Mouse (Mus musculus): ENCODE measurements around the gene Mrpl53. TPM values are rescaled to one million over a fixed set of nuclear protein-coding genes. Genes with fewer than 3 reads are reported as not detected.

The Mrpl53 gene
- polyA plus RNA-seq, 1 experiment from 2014 or later, result 72.6 TPM

- Histone ChIP-seq H3K9me3 (replicated peaks) (no peaks in the 10 kb centered on the region), H3K9ac (no peak overlapping the region), H3K4me3 (replicated peaks) (no peak overlapping the region), H3K27me3 (peaks cover 46% of the 10 kb centered on the region), H3K4me1 (replicated peaks) (peaks cover 26% of the 10 kb centered on the region), H3K36me3 (replicated peaks) (peaks cover 1% of the 10 kb centered on the region; the same call in 1 of the 2 replicates), H3K4me2 (no peak overlapping the region), H3K27ac (replicated peaks) (no peak overlapping the region)
- whole genome bisulfite sequencing (ENCODE audit: insufficient replicate concordance), result 70% methylated on average over 2 of the region's 2 CpGs
- no peak for ATAC-seq (ENCODE audit: insufficient read depth)
Measured at GRCm38 (mm10) chr6:83098411-83098810, 10.4 kb upstream of the Mrpl53 start.

- Histone ChIP-seq H3K4me3 (replicated peaks) (peak within 1 kb of the TSS; percentile 73), H3K27me3 (peaks cover 26% of the 10 kb centered on the region), H3K4me1 (replicated peaks) (peaks cover 29% of the 10 kb centered on the region), H3K27ac (replicated peaks) (peak within 1 kb of the TSS; percentile 81), H3K4me2 (peak within 1 kb of the TSS; percentile 100), H3K36me3 (replicated peaks) (peaks cover 11% of the 10 kb centered on the region; the same call in 1 of the 2 replicates), H3K9me3 (replicated peaks) (no peaks in the 10 kb centered on the region), H3K9ac (peak within 1 kb of the TSS; percentile 78)
- ATAC-seq (ENCODE audit: insufficient read depth), result peak; percentile 79
- WGBS (ENCODE audit: insufficient replicate concordance), result 1% methylated on average over 25 of the region's 25 CpGs
Measured at GRCm38 (mm10) chr6:83101316-83101687, 7.5 kb upstream of the Mrpl53 start, which contains the start of the genes Ccdc142 and Gm42688. Gene Ccdc142, plus strand, starts transcription at chr6:83101601. Gene Gm42688, plus strand, starts transcription at chr6:83101617.

- Histone ChIP-seq H3K4me1 (replicated peaks) (peaks cover 29% of the 10 kb centered on the region), H3K27me3 (peaks cover 23% of the 10 kb centered on the region), H3K4me2 (peak overlapping the region; percentile 100), H3K9ac (peak overlapping the region; percentile 78), H3K9me3 (replicated peaks) (no peaks in the 10 kb centered on the region), H3K27ac (replicated peaks) (peak overlapping the region; percentile 81), H3K36me3 (replicated peaks) (peaks cover 15% of the 10 kb centered on the region; the same call in 1 of the 2 replicates), H3K4me3 (replicated peaks) (peak overlapping the region; percentile 73)
- peak; percentile 76 for ATAC-seq (ENCODE audit: insufficient read depth)
- WGBS (ENCODE audit: insufficient replicate concordance), result under 1% methylated on average over 74 of the region's 74 CpGs
Measured at GRCm38 (mm10) chr6:83101688-83102556, 6.9 kb upstream of the Mrpl53 start.

DNA sequence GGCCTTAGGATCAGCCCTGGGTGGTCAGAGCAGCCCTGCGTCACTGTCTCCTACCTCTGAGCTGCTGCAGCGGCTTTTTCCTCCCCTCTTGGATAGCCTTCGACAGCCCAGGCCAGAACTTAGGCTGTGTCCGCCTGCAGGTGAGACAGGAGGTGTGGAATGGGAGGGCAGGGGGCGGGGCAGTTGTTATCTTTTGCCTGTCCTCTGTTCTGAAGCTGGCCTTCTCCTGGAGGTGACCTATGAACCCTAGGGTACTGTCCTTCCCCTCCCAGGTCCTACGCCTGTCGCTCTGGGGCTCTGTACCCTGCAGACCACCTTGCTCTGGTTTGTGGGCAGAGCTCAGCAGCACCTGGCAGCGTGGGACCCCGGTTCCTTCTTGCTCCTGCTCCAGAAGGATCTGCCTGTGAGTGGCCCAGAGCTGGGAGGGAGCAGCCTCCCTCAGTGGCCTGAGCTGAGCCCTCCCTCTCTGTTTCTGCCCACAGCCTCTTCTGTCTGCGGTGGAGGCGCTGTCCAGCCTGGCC, 5.7 kb upstream of the Mrpl53 start:
- peak overlapping the region; percentile 34 for H3K27ac ChIP-seq (replicated peaks)
- no peak for ATAC-seq (ENCODE audit: insufficient read depth)

DNA sequence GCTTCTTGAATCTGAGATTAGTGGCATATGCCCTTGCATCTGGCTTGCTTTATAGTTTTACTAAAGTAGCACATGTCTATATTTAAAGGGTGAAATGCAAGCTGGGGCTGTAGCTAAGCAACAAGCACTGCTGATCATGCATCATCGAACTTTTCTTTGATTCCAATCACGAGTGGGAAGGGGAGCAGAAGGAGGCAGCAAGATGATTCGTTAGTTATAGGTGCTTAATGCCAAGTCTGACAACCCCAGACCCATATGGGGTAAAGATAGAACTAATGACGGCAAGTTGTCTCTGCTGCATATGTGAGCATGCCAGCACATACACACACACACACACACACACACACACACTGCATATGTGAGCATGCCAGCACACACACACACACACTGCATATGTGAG, 4.7 kb upstream of the Mrpl53 start:
- WGBS (ENCODE audit: insufficient replicate concordance), result 73% methylated on average over 4 of the region's 4 CpGs
- no peaks in the 10 kb centered on the region for H3K9me3 ChIP-seq (replicated peaks)
- H3K36me3 ChIP-seq (replicated peaks), result peaks cover 21% of the 10 kb centered on the region; the same call in 1 of the 2 replicates
- peaks cover 48% of the 10 kb centered on the region for H3K4me1 ChIP-seq (replicated peaks)
- H3K27me3 ChIP-seq, result peaks cover 8% of the 10 kb centered on the region; the same call in 1 of the 2 replicates
- ATAC-seq (ENCODE audit: insufficient read depth), result no peak
- no peak overlapping the region for H3K4me2 ChIP-seq
- H3K27ac ChIP-seq (replicated peaks), result no peak overlapping the region
- no peak overlapping the region for H3K9ac ChIP-seq
- no peak overlapping the region for H3K4me3 ChIP-seq (replicated peaks)

More for the DNA sequence above, 5.7 kb upstream of the Mrpl53 start:
- Histone ChIP-seq H3K4me1 (replicated peaks) (peaks cover 42% of the 10 kb centered on the region), H3K9me3 (replicated peaks) (no peaks in the 10 kb centered on the region), H3K4me3 (replicated peaks) (peak overlapping the region; percentile 73), H3K27me3 (peaks cover 16% of the 10 kb centered on the region; the same call in 1 of the 2 replicates), H3K4me2 (peak overlapping the region; percentile 100), H3K36me3 (replicated peaks) (peaks cover 21% of the 10 kb centered on the region; the same call in 1 of the 2 replicates), H3K9ac (0 out of 2 replicates have a peak overlapping the region, but pooled peaks have one; percentile 78)
- WGBS (ENCODE audit: insufficient replicate concordance), result 68% methylated on average over 11 of the region's 11 CpGs

- peaks cover 57% of the 10 kb centered on the region for H3K4me1 ChIP-seq (replicated peaks)
- H3K36me3 ChIP-seq (replicated peaks), result peaks cover 30% of the 10 kb centered on the region
- peak overlapping the region; percentile 87 for H3K4me2 ChIP-seq
- no peaks in the 10 kb centered on the region for H3K9me3 ChIP-seq (replicated peaks)
- ATAC-seq (ENCODE audit: insufficient read depth), result peak; percentile 29; the same call in 1 of the 2 replicates
- no peaks in the 10 kb centered on the region for H3K27me3 ChIP-seq
- H3K9ac ChIP-seq, result peak overlapping the region; percentile 89; the same call in 1 of the 2 replicates
- H3K4me3 ChIP-seq (replicated peaks), result peak overlapping the region; percentile 81
- WGBS (ENCODE audit: insufficient replicate concordance), result 36% methylated on average over 13 of the region's 13 CpGs
- H3K27ac ChIP-seq (replicated peaks), result peak overlapping the region; percentile 91
Measured at GRCm38 (mm10) chr6:83107566-83108400, 1.1 kb upstream of the Mrpl53 start.

DNA sequence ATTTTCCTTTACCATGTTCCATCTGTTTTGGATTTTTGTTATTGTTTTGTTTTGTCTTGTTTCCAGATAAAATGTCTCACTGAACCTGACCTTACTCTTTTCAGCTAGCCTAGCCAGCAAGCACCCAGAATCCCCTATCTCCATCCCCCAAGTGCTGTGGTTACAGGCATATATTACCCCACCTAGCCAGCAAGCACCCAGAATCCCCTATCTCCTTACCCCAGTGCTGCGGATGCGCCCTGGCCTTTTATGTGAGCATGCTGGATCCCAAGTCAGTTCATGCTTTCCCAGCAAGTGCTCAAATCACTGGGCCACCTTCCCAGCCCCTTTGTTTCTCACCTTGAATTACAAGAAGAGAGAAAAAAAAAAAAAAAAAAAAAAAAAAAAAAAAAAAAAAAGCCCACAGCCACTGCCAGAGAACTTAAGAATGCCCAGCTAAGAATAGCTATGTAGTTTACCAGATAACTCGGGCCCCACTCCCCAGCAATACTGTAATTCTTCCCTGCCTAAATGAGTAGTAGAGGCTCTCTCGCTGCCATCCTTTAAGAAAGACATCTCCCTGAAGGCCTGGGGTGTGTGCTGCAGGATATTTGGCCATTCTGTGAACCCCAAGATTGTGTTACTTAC, 2.8 kb downstream of the Mrpl53 start:
- Histone ChIP-seq H3K4me3 (replicated peaks) (no peak overlapping the region), H3K4me1 (replicated peaks) (peaks cover 76% of the 10 kb centered on the region), H3K27ac (replicated peaks) (peak overlapping the region; percentile 26; the same call in 1 of the 2 replicates), H3K36me3 (replicated peaks) (peaks cover 19% of the 10 kb centered on the region), H3K4me2 (no peak overlapping the region), H3K9me3 (replicated peaks) (no peaks in the 10 kb centered on the region), H3K27me3 (no peaks in the 10 kb centered on the region), H3K9ac (no peak overlapping the region)
- 64% methylated on average over 4 of the region's 4 CpGs for WGBS (ENCODE audit: insufficient replicate concordance)
- no peak for ATAC-seq (ENCODE audit: insufficient read depth)

DNA sequence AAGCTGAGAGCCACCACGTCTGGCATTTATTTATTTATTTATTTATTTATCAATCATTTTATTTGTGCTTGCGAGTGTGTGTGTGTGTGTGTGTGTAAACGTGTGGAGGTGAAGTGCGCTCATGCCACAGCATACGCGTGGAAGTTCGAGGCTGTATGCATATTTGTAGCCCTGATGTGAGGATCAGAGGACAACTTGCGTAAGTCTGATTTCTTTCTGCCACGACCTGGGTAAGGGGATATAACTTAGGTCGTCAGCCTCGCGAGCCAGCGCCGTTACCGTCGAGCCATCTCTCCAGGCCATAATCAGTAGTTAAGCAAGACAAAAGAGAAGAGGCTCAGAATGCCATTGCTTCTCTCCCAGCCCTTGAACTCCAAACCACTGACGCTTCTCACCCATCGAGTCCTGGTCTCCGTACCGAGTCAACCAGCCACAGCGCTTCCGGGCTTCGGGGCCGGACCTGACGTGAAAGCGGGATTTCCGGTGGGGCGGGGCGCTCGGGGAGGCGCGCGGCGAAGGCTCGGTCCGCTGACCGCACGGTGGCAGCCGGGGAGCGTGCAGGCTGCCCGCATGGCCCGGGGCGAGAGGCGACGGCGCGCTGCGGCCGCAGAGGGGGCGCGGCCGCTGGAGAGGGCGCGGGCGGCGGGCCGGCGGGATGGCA, 6.3 kb downstream of the Mrpl53 start, which contains the start of gene Mogs:
TSS of gene Mogs (plus strand) at position 486 of the 661 bp plus-strand sequence.
- H3K4me3 ChIP-seq (replicated peaks), result peak within 1 kb of the TSS; percentile 89
- 2% methylated on average over 58 of the region's 58 CpGs for WGBS (ENCODE audit: insufficient replicate concordance)
- H3K27me3 ChIP-seq, result no peaks in the 10 kb centered on the region
- peak; percentile 92 for ATAC-seq (ENCODE audit: insufficient read depth)
- peak within 1 kb of the TSS; percentile 98 for H3K4me2 ChIP-seq
- peaks cover 85% of the 10 kb centered on the region for H3K4me1 ChIP-seq (replicated peaks)
- peak within 1 kb of the TSS; percentile 95 for H3K27ac ChIP-seq (replicated peaks)
- peaks cover 42% of the 10 kb centered on the region for H3K36me3 ChIP-seq (replicated peaks)
- H3K9ac ChIP-seq, result peak within 1 kb of the TSS; percentile 85
- H3K9me3 ChIP-seq (replicated peaks), result no peaks in the 10 kb centered on the region

GRCm38 (mm10) chr6:83115682-83116372, 7.0 kb downstream of the Mrpl53 start:
- Histone ChIP-seq H3K4me3 (replicated peaks) (peak overlapping the region; percentile 89), H3K9ac (peak overlapping the region; percentile 85), H3K4me2 (peak overlapping the region; percentile 98), H3K36me3 (replicated peaks) (peaks cover 36% of the 10 kb centered on the region), H3K9me3 (replicated peaks) (no peaks in the 10 kb centered on the region), H3K27ac (replicated peaks) (peak overlapping the region; percentile 95), H3K4me1 (replicated peaks) (peaks cover 85% of the 10 kb centered on the region), H3K27me3 (no peaks in the 10 kb centered on the region)
- WGBS (ENCODE audit: insufficient replicate concordance), result under 1% methylated on average over 42 of the region's 48 CpGs
- peak; percentile 55 for ATAC-seq (ENCODE audit: insufficient read depth)
